Mouse (Mus musculus) lung, adult 2 months (tissue): ENCODE measurements around the gene Hyal3.

ENCODE experiments used
- CTCF ChIP-seq: fragments of 200-500 bp; IDR thresholded peaks from 2 replicates; pipeline ENCODE4 v1.5.1; 2011; ENCODE audit warnings: mild to moderate bottlenecking, low read length, control low read depth; ENCODE audit not compliant: insufficient read depth
- POLR2A ChIP-seq: fragments of 200-500 bp; IDR thresholded peaks from 2 replicates; pipeline ENCODE4 v1.6.1; 2011; ENCODE audit warnings: low read depth, mild to moderate bottlenecking, control low read depth, low read length, borderline replicate concordance; ENCODE audit errors: extremely low read depth

DNA sequence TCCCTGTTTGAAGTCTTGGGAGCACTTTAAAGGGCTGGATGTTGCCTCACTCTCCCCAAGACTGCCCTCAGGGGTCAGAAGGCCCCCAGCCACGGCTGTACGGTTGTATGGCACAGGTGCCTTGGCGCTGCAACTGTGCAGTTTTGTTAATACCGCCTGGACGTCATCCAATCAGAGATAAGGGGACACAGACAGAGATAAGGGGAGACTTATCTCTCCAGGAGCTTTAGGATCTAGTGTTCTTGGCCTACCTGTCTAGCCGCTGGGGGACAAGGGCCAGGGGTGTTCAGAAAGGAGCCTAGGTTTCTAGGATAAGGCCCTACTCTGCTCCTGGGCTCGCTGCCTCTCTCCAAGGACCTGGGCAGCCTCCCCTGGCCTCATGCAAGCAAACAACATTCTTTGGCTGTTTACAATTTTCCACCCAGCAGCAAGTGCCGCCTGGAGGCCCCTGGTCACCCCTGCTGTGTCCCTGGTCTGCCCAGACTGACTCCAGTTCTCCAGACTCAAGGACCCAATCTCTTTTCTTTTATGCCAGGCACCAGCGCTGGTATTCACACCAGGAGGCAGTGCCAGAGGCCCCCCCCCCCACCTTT is 27.1 kb downstream of the Hyal3 start:
- TF ChIP-seq POLR2A (0 out of 2 replicates have a peak, but pooled peaks have one; percentile 14), CTCF (no peak)
